Mouse (Mus musculus) limb, embryonic 11.5 days (tissue): Measurements from ENCODE around the gene Pck1. TPM values are rescaled to one million over a fixed set of nuclear protein-coding genes. Genes with fewer than 3 reads are reported as not detected.

Experiments
- ATAC-seq: fragments of 200-750 bp; cut with Nextera tagmentation; 2 replicates; pipeline ENCODE4 v1.8.0; 2017; ENCODE audit warnings: low read depth; ENCODE audit not compliant: insufficient number of reproducible peaks, low FRiP score, low TSS enrichment
- DNase-seq: peaks from one replicate; pipeline ENCODE4 v3.0.0-alpha.2; 2015; ENCODE audit warnings: low spot score
- H3K27ac ChIP-seq: fragments of 300-500 bp; sonication (generic); replicated peaks from 2 replicates; pipeline ENCODE4 v1.5.1; 2014; ENCODE audit warnings: low read depth, mild to moderate bottlenecking, low read length
- H3K27me3 ChIP-seq: fragments of 300-500 bp; sonication (generic); 2 replicates; pipeline ENCODE4 v1.6.1; 2014; ENCODE audit warnings: mild to moderate bottlenecking, low read length, mixed read lengths; ENCODE audit not compliant: control insufficient read depth, insufficient read depth
- H3K36me3 ChIP-seq: fragments of 300-500 bp; sonication (generic); 2 replicates; pipeline ENCODE4 v1.6.1; 2014; ENCODE audit warnings: mild to moderate bottlenecking, low read length, moderate library complexity, mixed read lengths; ENCODE audit not compliant: control insufficient read depth, insufficient read depth
- H3K4me1 ChIP-seq: fragments of 300-500 bp; sonication (generic); 2 replicates; pipeline ENCODE4 v1.6.1; 2014; ENCODE audit warnings: low read length, mixed read lengths; ENCODE audit not compliant: control insufficient read depth, insufficient read depth
- H3K4me2 ChIP-seq: fragments of 300-500 bp; sonication (generic); 2 replicates; pipeline ENCODE4 v1.6.1; 2014; ENCODE audit warnings: low read depth, mild to moderate bottlenecking, moderate library complexity; ENCODE audit not compliant: severe bottlenecking
- H3K4me3 ChIP-seq: fragments of 300-500 bp; sonication (generic); 2 replicates; pipeline ENCODE4 v1.5.1; 2014; ENCODE audit warnings: low read depth, low read length
- H3K9ac ChIP-seq: fragments of 300-500 bp; sonication (generic); 2 replicates; pipeline ENCODE4 v1.6.1; 2014; ENCODE audit warnings: mild to moderate bottlenecking, low read length
- H3K9me3 ChIP-seq: fragments of 300-500 bp; sonication (generic); 2 replicates; pipeline ENCODE4 v1.6.1; 2016; ENCODE audit warnings: low read length; ENCODE audit not compliant: control insufficient read depth
- WGBS: fragments of 180-500 bp; shearing (Covaris S2); extraction: QIAGEN DNeasy Blood & Tissue Kit; methylation state at CpG from one replicate; pipeline ENCODE4 v1.1.7; 2014; 5-methylcytosine and 5-hydroxymethylcytosine counted together
- polyA plus RNA-seq: library from polyadenylated mRNA; unstranded; fragments of >200 nt; fragmentation: Nextera tagmentation; extraction: Ambion mirVana; gene quantifications from 2 replicates; pipeline ENCODE4 v1.2.1, GENCODE M21; 2014

Gene Pck1
- polyA plus RNA-seq, 1 experiment from 2014 or later = 0.05 TPM

- no peaks in the 10 kb centered on the region for H3K9me3 ChIP-seq
- ATAC-seq (no peak), DNase-seq (no peak)
- H3K4me1 ChIP-seq = no peaks in the 10 kb centered on the region
- H3K4me2 ChIP-seq = no peak overlapping the region
- H3K4me3 ChIP-seq = no peak overlapping the region
- 91% methylated on average over 3 of the region's 3 CpGs for WGBS
- H3K9ac ChIP-seq = no peak overlapping the region
- no peaks in the 10 kb centered on the region for H3K27me3 ChIP-seq
- no peak overlapping the region for H3K27ac ChIP-seq
- no peaks in the 10 kb centered on the region for H3K36me3 ChIP-seq
Measured at GRCm38 (mm10) chr2:173207051-173207450, 54.2 kb downstream of the Pck1 start.

Other genes starting within 250 kb of the Pck1 start
- gene Bmp7, start 212.7 kb upstream of the Pck1 start, polyA plus RNA-seq = 38.1 and 40.9 TPM in 2 replicates
- gene Spo11, start 175.3 kb upstream of the Pck1 start, polyA plus RNA-seq = 0.95 and 1.7 TPM in 2 replicates
- gene Rae1, start 152.9 kb upstream of the Pck1 start, polyA plus RNA-seq = 172 and 174 TPM in 2 replicates
- gene Rbm38, start 132.6 kb upstream of the Pck1 start, polyA plus RNA-seq = 66.5 and 69.4 TPM in 2 replicates
- gene Ctcfl, start 33.5 kb upstream of the Pck1 start, polyA plus RNA-seq = 0.11 TPM in 1 of 2 replicates, not detected in the other
- gene Zbp1, start 65.9 kb downstream of the Pck1 start, polyA plus RNA-seq = not detected in 2 replicates
- gene Pmepa1, start 123.5 kb downstream of the Pck1 start, polyA plus RNA-seq = 2.5 and 2.6 TPM in 2 replicates